Mouse (Mus musculus) bone marrow macrophage, adult 2 months (primary cell): ENCODE data around the gene Lin9. TPM values are rescaled to one million over a fixed set of nuclear protein-coding genes. Genes with fewer than 3 reads are reported as not detected.

Source experiments
- H3K27ac ChIP-seq: 2 replicates; pipeline ENCODE4 v1.5.1; 2012; ENCODE audit warnings: low read depth, low read length; ENCODE audit not compliant: insufficient read depth
- H3K4me1 ChIP-seq: 2 replicates; pipeline ENCODE4 v1.6.1; 2012; ENCODE audit warnings: low read length; ENCODE audit not compliant: control insufficient read depth, insufficient read depth
- H3K4me3 ChIP-seq: 2 replicates; pipeline ENCODE4 v1.5.1; 2012; ENCODE audit warnings: mild to moderate bottlenecking, low read length, moderate library complexity; ENCODE audit not compliant: insufficient read depth
- CTCF ChIP-seq: IDR thresholded peaks from 2 replicates; pipeline ENCODE4 v1.5.1; 2012; ENCODE audit warnings: low read depth, mild to moderate bottlenecking, low read length, moderate library complexity
- POLR2A ChIP-seq: IDR thresholded peaks from 2 replicates; pipeline ENCODE4 v1.6.1; 2012; ENCODE audit warnings: mild to moderate bottlenecking, low read depth, low read length, borderline replicate concordance
- polyA plus RNA-seq: library from polyadenylated mRNA; stranded (reverse); fragments of >200 nt; gene quantifications from 2 replicates; pipeline ENCODE4 v1.2.4, GENCODE M21; 2012; ENCODE audit not compliant: missing spikeins, insufficient read depth, insufficient read length

Lin9 gene
- polyA plus RNA-seq, 1 experiment = 14.4 TPM

DNA sequence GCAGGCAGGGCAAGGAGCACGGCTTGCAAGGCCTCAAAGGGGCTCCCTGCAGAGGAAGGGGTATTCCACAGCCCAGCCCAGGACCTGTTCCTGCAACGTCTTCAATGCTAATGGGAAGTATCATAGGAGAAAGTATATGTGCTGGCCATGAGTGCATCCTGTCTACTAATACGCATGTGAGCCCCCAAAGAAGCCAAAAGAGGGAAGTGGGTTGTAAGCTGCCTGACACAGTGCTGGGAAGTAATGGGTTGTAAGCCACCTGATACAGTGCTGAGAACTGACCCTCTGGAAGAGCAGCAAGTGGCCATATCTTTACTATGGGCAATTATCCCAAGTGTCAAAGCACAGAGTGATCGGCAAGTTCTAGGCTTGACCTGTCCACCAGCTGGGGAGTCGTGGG, 57.1 kb downstream of the Lin9 start:
- Histone ChIP-seq H3K4me1 (peaks cover 11% of the 10 kb centered on the region), H3K4me3 (no peak overlapping the region), H3K27ac (no peak overlapping the region)
- TF ChIP-seq POLR2A (no peak), CTCF (no peak)

- TF ChIP-seq CTCF (no peak), POLR2A (no peak)
- H3K27ac ChIP-seq = no peak overlapping the region
- no peak overlapping the region for H3K4me3 ChIP-seq
- H3K4me1 ChIP-seq = peaks cover 13% of the 10 kb centered on the region
These were observed 62.5 kb downstream of the Lin9 start for GRCm38 (mm10) chr1:180703400-180703799.

DNA sequence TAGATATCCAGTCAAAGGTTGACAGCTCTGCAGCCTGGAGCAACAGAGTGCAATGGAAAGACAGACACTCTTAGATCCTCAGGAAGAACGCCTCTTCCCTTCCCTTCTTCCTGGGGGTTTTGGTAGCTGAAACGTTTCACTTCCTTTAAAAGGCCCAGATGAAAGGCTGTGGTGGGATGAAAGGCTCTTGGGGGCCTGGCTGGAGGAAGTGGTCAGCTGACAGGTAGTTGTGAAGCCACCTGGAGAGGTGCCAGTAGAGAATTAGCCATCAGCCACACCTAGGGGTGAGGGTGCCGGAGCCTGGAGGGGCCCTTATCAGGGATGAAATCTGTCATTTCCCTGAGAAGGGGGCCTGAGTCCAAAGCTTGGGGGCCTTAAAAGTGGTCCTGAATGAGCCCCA, 66.4 kb downstream of the Lin9 start:
- no peak overlapping the region for H3K4me3 ChIP-seq
- TF ChIP-seq CTCF = no peak
- no peak for TF ChIP-seq POLR2A
- peaks cover 19% of the 10 kb centered on the region for H3K4me1 ChIP-seq
- H3K27ac ChIP-seq = no peak overlapping the region

GRCm38 (mm10) chr1:180707813-180708212, 66.9 kb downstream of the Lin9 start:
- H3K4me1 ChIP-seq = peaks cover 19% of the 10 kb centered on the region
- H3K4me3 ChIP-seq = no peak overlapping the region
- TF ChIP-seq CTCF (no peak), POLR2A (no peak)
- H3K27ac ChIP-seq = no peak overlapping the region

DNA sequence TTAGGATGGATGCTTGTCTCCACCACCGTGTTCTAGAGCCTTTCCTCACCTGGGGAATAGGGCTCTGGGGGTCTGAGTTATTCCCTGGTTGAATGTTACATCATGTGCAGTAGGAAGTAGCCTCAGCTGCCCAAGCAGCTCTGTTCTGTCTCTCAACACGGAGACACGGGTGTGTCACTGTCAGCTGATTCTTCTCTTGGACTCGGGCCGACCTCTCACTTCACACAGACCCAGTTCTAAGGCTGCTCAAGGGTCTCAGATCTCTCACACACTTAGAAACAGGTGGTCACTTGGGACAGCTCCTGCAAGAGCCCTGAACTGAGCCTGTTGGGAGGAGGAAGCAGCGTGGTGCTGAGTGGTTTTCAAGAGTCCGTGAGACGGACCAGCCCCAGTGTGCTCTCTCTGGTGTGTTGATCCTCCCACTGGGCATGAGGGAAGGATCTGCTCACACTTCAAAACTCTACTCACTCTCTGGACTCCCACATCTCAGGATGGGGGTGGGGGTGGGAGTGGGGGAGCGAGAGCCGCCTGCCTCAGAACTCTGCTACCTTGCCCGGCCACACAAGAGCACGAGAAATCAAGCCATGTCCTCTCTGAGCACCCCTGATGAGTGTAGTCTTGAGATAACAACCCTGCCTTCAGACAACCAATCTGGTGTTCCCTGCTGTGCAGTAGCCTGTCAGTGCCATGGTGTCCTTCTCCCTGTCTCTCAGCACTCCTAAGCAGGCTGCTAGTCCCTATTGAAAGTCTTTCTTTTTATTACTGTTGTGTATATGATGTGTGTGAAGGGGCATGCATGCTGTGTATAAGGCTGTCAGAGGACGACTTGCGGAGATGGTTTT, 68.2 kb downstream of the Lin9 start:
- H3K4me1 ChIP-seq = peaks cover 19% of the 10 kb centered on the region
- H3K27ac ChIP-seq = no peak overlapping the region
- TF ChIP-seq CTCF = no peak
- H3K4me3 ChIP-seq = no peak overlapping the region

- no peak for TF ChIP-seq POLR2A
- no peak for TF ChIP-seq CTCF
- H3K4me1 ChIP-seq = peaks cover 2% of the 10 kb centered on the region
- no peak overlapping the region for H3K4me3 ChIP-seq
These were observed 77.8 kb downstream of the Lin9 start for GRCm38 (mm10) chr1:180718756-180719155.

GRCm38 (mm10) chr1:180719483-180719882, 78.5 kb downstream of the Lin9 start:
- Histone ChIP-seq H3K4me3 (no peak overlapping the region), H3K27ac (no peak overlapping the region), H3K4me1 (peaks cover 4% of the 10 kb centered on the region)
- TF ChIP-seq CTCF (no peak), POLR2A (no peak)

More at GRCm38 (mm10) chr1:180718756-180719155, 77.8 kb downstream of the Lin9 start:
- no peak overlapping the region for H3K27ac ChIP-seq

GRCm38 (mm10) chr1:180719951-180720689, 79.2 kb downstream of the Lin9 start:
- peak; percentile 83 for TF ChIP-seq CTCF
- no peak for TF ChIP-seq POLR2A
- H3K4me1 ChIP-seq = peaks cover 7% of the 10 kb centered on the region
- no peak overlapping the region for H3K4me3 ChIP-seq
- no peak overlapping the region for H3K27ac ChIP-seq

DNA sequence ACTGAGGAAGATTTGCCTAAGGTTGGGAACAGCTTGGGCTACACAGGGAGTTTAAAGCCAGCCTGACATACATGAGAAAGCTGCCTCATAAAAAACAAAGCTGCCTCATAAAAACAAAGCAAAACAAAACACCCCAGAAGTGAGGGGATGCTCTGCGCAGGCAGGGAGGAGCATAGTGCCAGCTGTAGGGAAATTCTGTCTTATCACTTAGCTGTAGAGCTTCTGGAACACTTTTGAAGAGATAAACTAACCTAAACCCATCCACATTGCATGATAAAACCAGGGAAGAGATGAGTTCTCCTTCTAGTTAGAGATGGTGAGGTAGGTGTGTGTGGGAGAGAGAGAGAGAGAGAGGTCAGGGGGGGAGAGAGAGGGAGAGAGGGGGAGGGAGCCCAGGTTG, 81.7 kb downstream of the Lin9 start:
- H3K27ac ChIP-seq = no peak overlapping the region
- no peak overlapping the region for H3K4me3 ChIP-seq
- peaks cover 8% of the 10 kb centered on the region for H3K4me1 ChIP-seq
- no peak for TF ChIP-seq CTCF

GRCm38 (mm10) chr1:180723701-180724238, 82.8 kb downstream of the Lin9 start:
- Histone ChIP-seq H3K4me1 (peaks cover 11% of the 10 kb centered on the region), H3K4me3 (no peak overlapping the region), H3K27ac (peak overlapping the region; percentile 32)
- TF ChIP-seq CTCF = no peak
- no peak for TF ChIP-seq POLR2A
